Comparison of ENCODE assay signal across 14 mouse cellular contexts in genomic region chr2:169728651-169729280, GRCm38 (mm10).
DNase-seq lines count a peak whose midpoint lies in the region; TF ChIP-seq lines count a peak whose summit lies in the region.
"Had no signal": no experiment of that assay in that cellular context is flagged by ENCODE, and none has a peak within 500 bp of the region (broad histone marks: within the 10 kb centered on the region; RNA-seq: fewer than 3 reads in every experiment).

No protein-coding gene starts in this region.

- H3K27ac ChIP-seq in cerebellum, adult 2 months (ENCODE audit: insufficient read depth, low read length): no peak overlapping the region
- H3K27ac ChIP-seq: heart, embryonic 15.5 days had no signal

- H3K4me1 ChIP-seq in cerebellum, adult 2 months (ENCODE audit: control insufficient read depth, insufficient read depth, low read length): no peaks in the 10 kb centered on the region

- no peak overlapping the region for H3K4me3 ChIP-seq in cerebellum, adult 2 months (replicated peaks; ENCODE audit: insufficient read depth, low read depth, low read length)
- H3K4me3 ChIP-seq: erythroblast, embryonic 14.5 days; heart, embryonic 15.5 days had no signal

- peak; percentile 11 to 15 for DNase-seq in spleen, postnatal 36 days (ENCODE audit: low spot score in 2 of 2)
- no peak for DNase-seq in spleen, adult 12 weeks (ENCODE audit: low spot score)
- DNase-seq in heart, postnatal 36 days: peak; percentile 32 to 38
- DNase-seq in liver: peak; percentile 24
- peak; percentile 47 for DNase-seq in mesoderm, embryonic 11.5 days (ENCODE audit: low read depth, low spot score)
- DNase-seq in layer of hippocampus, adult 18-20 months (ENCODE audit: low spot score in 2 of 2): no peak
- no peak for DNase-seq in layer of hippocampus, postnatal 14 days (ENCODE audit: low spot score in 2 of 2)
- no peak for DNase-seq in cerebellum, adult 2 months
- DNase-seq: cerebellum, adult 9-10 months; layer of hippocampus, adult 9-11 months; right cerebral cortex, adult 18-20 months had no signal

- no peaks in the 10 kb centered on the region for H3K27me3 ChIP-seq in cerebellum, adult 2 months (ENCODE audit: control insufficient read depth, insufficient read depth, low read length)
- H3K27me3 ChIP-seq: CH12.LX; heart, embryonic 15.5 days had no signal

- WGBS in cerebellum, adult 2 months: 67% methylated on average over 16 of the region's 16 CpGs

- TF ChIP-seq CTCF in cerebellum, adult 2 months (IDR thresholded peaks at IDR 0.05; ENCODE audit: borderline replicate concordance, insufficient read depth, low read depth, low read length): no peak

- intact Hi-C loops in heart, postnatal 36 days (cut with DNase I): no loop called here

- TF ChIP-seq POLR2A in cerebellum, adult 2 months (IDR thresholded peaks at IDR 0.05; ENCODE audit: borderline replicate concordance, insufficient read depth, low read length): no peak

Comparison
In these comparisons a context has a peak if more than half of its experiments do, and no peak if none do; other contexts are left out.
1. DNase-seq: peak in spleen, postnatal 36 days (2 of 2), heart, postnatal 36 days (2 of 2), liver (single experiment) and mesoderm, embryonic 11.5 days (single experiment); none in spleen, adult 12 weeks (single experiment), layer of hippocampus, adult 18-20 months (0 of 2), layer of hippocampus, postnatal 14 days (0 of 2) and cerebellum, adult 2 months (0 of 2).